Mouse (Mus musculus): Measurements from ENCODE around the gene Nxf1.
"Not testable (repeated sequence)": the region's sequence is repeated elsewhere in the genome, so short reads cannot be mapped to it uniquely, and the experiment has no call there.

Gene Nxf1

GRCm38 (mm10) chr19:8756635-8757387, at the start of gene Nxf1:
Gene Nxf1 (plus strand): TSS chr19:8757073.
- DNase-seq (ENCODE audit: low spot score) = peak; percentile 87

GRCm38 (mm10) chr19:8708954-8709353, 47.9 kb upstream of the Nxf1 start:
- no peak for DNase-seq (ENCODE audit: low spot score)

- no peak for DNase-seq (ENCODE audit: low spot score)
These were observed 46.8 kb upstream of the Nxf1 start for GRCm38 (mm10) chr19:8710057-8710456.

GRCm38 (mm10) chr19:8711506-8711905, 45.4 kb upstream of the Nxf1 start:
- DNase-seq (ENCODE audit: low spot score) = no peak

GRCm38 (mm10) chr19:8711949-8712869, 44.7 kb upstream of the Nxf1 start:
- no peak for DNase-seq (ENCODE audit: low spot score)

GRCm38 (mm10) chr19:8712870-8713305, 44.0 kb upstream of the Nxf1 start:
- peak; percentile 66 for DNase-seq (ENCODE audit: low spot score)

- DNase-seq (ENCODE audit: low spot score) = peak; percentile 88
These were observed 43.4 kb upstream of the Nxf1 start for GRCm38 (mm10) chr19:8713306-8713996.

GRCm38 (mm10) chr19:8713997-8714652, 42.7 kb upstream of the Nxf1 start:
- DNase-seq (ENCODE audit: low spot score) = no peak

GRCm38 (mm10) chr19:8714653-8715481, 42.0 kb upstream of the Nxf1 start:
- DNase-seq (ENCODE audit: low spot score) = no peak

- DNase-seq (ENCODE audit: low spot score) = no peak
These were observed 40.8 kb upstream of the Nxf1 start for GRCm38 (mm10) chr19:8715868-8716766.

- DNase-seq (ENCODE audit: low spot score) = no peak
These were observed 40.0 kb upstream of the Nxf1 start for GRCm38 (mm10) chr19:8716767-8717475.

GRCm38 (mm10) chr19:8718357-8718756, 38.5 kb upstream of the Nxf1 start:
- no peak for DNase-seq (ENCODE audit: low spot score)

- not testable (repeated sequence) for DNase-seq (ENCODE audit: low spot score)
These were observed 37.8 kb upstream of the Nxf1 start for GRCm38 (mm10) chr19:8719037-8719436.

GRCm38 (mm10) chr19:8721378-8721777, 35.5 kb upstream of the Nxf1 start:
- no peak for DNase-seq (ENCODE audit: low spot score)

- DNase-seq (ENCODE audit: low spot score) = no peak
These were observed 34.9 kb upstream of the Nxf1 start for GRCm38 (mm10) chr19:8722021-8722420.

GRCm38 (mm10) chr19:8722559-8722906, 34.3 kb upstream of the Nxf1 start:
- DNase-seq (ENCODE audit: low spot score) = no peak

GRCm38 (mm10) chr19:8722907-8723573, 33.8 kb upstream of the Nxf1 start, which contains the start of gene Slc3a2:
Gene Slc3a2 (minus strand): TSS chr19:8723369.
- DNase-seq (ENCODE audit: low spot score) = peak; percentile 96

GRCm38 (mm10) chr19:8723574-8724346, 33.1 kb upstream of the Nxf1 start:
- no peak for DNase-seq (ENCODE audit: low spot score)
